Mouse (Mus musculus): ENCODE data around the gene Zfp62. TPM values are rescaled to one million over a fixed set of nuclear protein-coding genes. Genes with fewer than 3 reads are reported as not detected.

Zfp62 gene
- total and polyA plus RNA-seq, 3 experiments, result 16.7 to 132 (median 31.8) TPM

- TF ChIP-seq MXI1 (IDR thresholded peaks at IDR 0.05; ENCODE audit: low read depth, low read length), result peak; percentile 96
- TF ChIP-seq CHD2 (IDR thresholded peaks at IDR 0.05; ENCODE audit: low read length), result no peak
- peak; percentile 87 for TF ChIP-seq MYC (IDR thresholded peaks at IDR 0.05; ENCODE audit: low read depth, low read length)
- no peak for TF ChIP-seq ZKSCAN1 (IDR thresholded peaks at IDR 0.05; ENCODE audit: low read depth, low read length)
- no peak for TF ChIP-seq ZC3H11A (IDR thresholded peaks at IDR 0.05; ENCODE audit: low read depth, low read length)
Measured at GRCm38 (mm10) chr11:49203129-49203768, at the start of gene Zfp62 (continued).

- no peaks in the 10 kb centered on the region for H3K4me1 ChIP-seq (ENCODE audit: control insufficient read depth in 1 of 2, insufficient read depth in 2 of 2, low read length in 2 of 2)
- no peak within 1 kb of the TSS for H3K27ac ChIP-seq (ENCODE audit: control insufficient read depth, low read depth, low read length)
- no peak within 1 kb of the TSS for H3K4me3 ChIP-seq (ENCODE audit: control insufficient read depth in 1 of 2, insufficient read depth in 1 of 2, low read depth in 2 of 2, low read length in 2 of 2)
- no peak within 1 kb of the TSS for H3K9ac ChIP-seq (ENCODE audit: control insufficient read depth, low read depth, low read length, poor library complexity, severe bottlenecking)
- DNase-seq (ENCODE audit: low read depth, low spot score), result no peak
- no peaks in the 10 kb centered on the region for H3K9me3 ChIP-seq (replicated peaks; ENCODE audit: insufficient read depth, low read length)
- H3K36me3 ChIP-seq (ENCODE audit: control insufficient read depth in 1 of 2, insufficient read depth in 2 of 2, low read length in 2 of 2), result no peaks in the 10 kb centered on the region
- TF ChIP-seq ZMIZ1 (IDR thresholded peaks at IDR 0.05; ENCODE audit: low read depth, low read length), result no peak
- no peak for TF ChIP-seq RAD21 (IDR thresholded peaks at IDR 0.05; ENCODE audit: low read depth, low read length)
- TF ChIP-seq GABPA (IDR thresholded peaks at IDR 0.05; ENCODE audit: low read depth, low read length), result no peak
- TF ChIP-seq ZC3H11A (IDR thresholded peaks at IDR 0.05; ENCODE audit: low read depth, low read length), result no peak
- no peak for TF ChIP-seq MAX (IDR thresholded peaks at IDR 0.05; ENCODE audit: low read length)
- TF ChIP-seq POLR2A (IDR thresholded peaks at IDR 0.05; ENCODE audit: control insufficient read depth in 1 of 2, insufficient read depth in 1 of 2, low read depth in 1 of 2, low read length in 2 of 2, poor library complexity in 1 of 2), result no peak
- no peak for TF ChIP-seq POLR2AphosphoS2 (IDR thresholded peaks at IDR 0.05; ENCODE audit: low read length)
- no peak for TF ChIP-seq USF2 (IDR thresholded peaks at IDR 0.05; ENCODE audit: borderline replicate concordance in 1 of 2, insufficient read depth in 1 of 2, low read depth in 1 of 2, low read length in 2 of 2)
- TF ChIP-seq EP300 (IDR thresholded peaks at IDR 0.05; ENCODE audit: low read depth in 1 of 2, low read length in 2 of 2), result no peak
- TF ChIP-seq MXI1 (IDR thresholded peaks at IDR 0.05; ENCODE audit: low read depth, low read length), result no peak
- TF ChIP-seq KAT2A (conservative IDR thresholded peaks at IDR 0.05; ENCODE audit: low read depth, low read length), result no peak
- no peak for TF ChIP-seq MAFK (IDR thresholded peaks at IDR 0.05; ENCODE audit: borderline replicate concordance, low read depth, low read length)
- no peaks in the 10 kb centered on the region for H3K79me2 ChIP-seq (ENCODE audit: control insufficient read depth, insufficient read depth, low read length, poor library complexity)
- H3K27me3 ChIP-seq (ENCODE audit: control insufficient read depth in 1 of 2, insufficient read depth in 2 of 2, low read length in 2 of 2), result peaks cover 23 to 25% of the 10 kb centered on the region in 2 experiments
Measured at GRCm38 (mm10) chr11:49154077-49154476, 49.0 kb upstream of the Zfp62 start, which contains the start of gene Olfr1394. TSS of gene Olfr1394 (plus strand) at chr11:49154377.
